Mouse (Mus musculus) embryonic fibroblast, embryonic 13.5 days (primary cell): ENCODE data around the gene Gatb.

Source experiments
- CTCF ChIP-seq: IDR thresholded peaks from 2 replicates; pipeline ENCODE4 v1.5.1; 2011; ENCODE audit warnings: mild to moderate bottlenecking, control low read depth, low read length, moderate library complexity, borderline replicate concordance; ENCODE audit not compliant: insufficient read depth
- POLR2A ChIP-seq: IDR thresholded peaks from 2 replicates; pipeline ENCODE4 v1.6.1; 2011; ENCODE audit warnings: low read depth, mild to moderate bottlenecking, control low read depth, low read length, moderate library complexity

- TF ChIP-seq CTCF (no peak), POLR2A (no peak)
Observed at GRCm38 (mm10) chr3:85681136-85681535, 107.2 kb downstream of the Gatb start.
